Mouse (Mus musculus) embryonic facial prominence, embryonic 13.5 days (tissue): ENCODE data around the gene Gm3402. TPM values are rescaled to one million over a fixed set of nuclear protein-coding genes. Genes with fewer than 3 reads are reported as not detected.
"Not testable (repeated sequence)": the region's sequence is repeated elsewhere in the genome, so short reads cannot be mapped to it uniquely, and the experiment has no call there.

Experiments
- ATAC-seq: fragments of 200-750 bp; cut with Nextera tagmentation; 2 replicates; pipeline ENCODE4 v1.8.0; 2017; ENCODE audit warnings: low read depth; ENCODE audit not compliant: insufficient number of reproducible peaks, insufficient read depth, low FRiP score, low TSS enrichment
- H3K27ac ChIP-seq: fragments of 300-500 bp; sonication (generic); 2 replicates; pipeline ENCODE4 v1.5.1; 2015; ENCODE audit warnings: moderate library complexity, mild to moderate bottlenecking, inconsistent platforms
- H3K27me3 ChIP-seq: fragments of 300-500 bp; sonication (generic); 2 replicates; pipeline ENCODE4 v1.6.1; 2015; ENCODE audit warnings: mild to moderate bottlenecking, inconsistent platforms
- H3K36me3 ChIP-seq: fragments of 300-500 bp; sonication (generic); 2 replicates; pipeline ENCODE4 v1.6.1; 2015; ENCODE audit warnings: mild to moderate bottlenecking, inconsistent platforms
- H3K4me1 ChIP-seq: fragments of 300-500 bp; sonication (generic); 2 replicates; pipeline ENCODE4 v1.6.1; 2015; ENCODE audit warnings: inconsistent platforms
- H3K4me2 ChIP-seq: fragments of 300-500 bp; sonication (generic); 2 replicates; pipeline ENCODE4 v1.6.1; 2015; ENCODE audit warnings: moderate library complexity, mild to moderate bottlenecking, inconsistent platforms
- H3K4me3 ChIP-seq: fragments of 300-500 bp; sonication (generic); 2 replicates; pipeline ENCODE4 v1.5.1; 2015; ENCODE audit warnings: mild to moderate bottlenecking, inconsistent platforms
- H3K9ac ChIP-seq: fragments of 300-500 bp; sonication (generic); 2 replicates; pipeline ENCODE4 v1.6.1; 2015; ENCODE audit warnings: mild to moderate bottlenecking, inconsistent platforms
- H3K9me3 ChIP-seq: fragments of 300-500 bp; sonication (generic); 2 replicates; pipeline ENCODE4 v1.6.1; 2016; ENCODE audit warnings: inconsistent platforms
- WGBS: fragments of 180-500 bp; shearing (Covaris S2); methylation state at CpG from one replicate; pipeline ENCODE4 v1.1.7; 2015; ENCODE audit warnings: mixed read lengths; 5-methylcytosine and 5-hydroxymethylcytosine counted together
- polyA plus RNA-seq: library from polyadenylated mRNA; unstranded; fragments of >200 nt; fragmentation: Nextera tagmentation; extraction: Ambion mirVana; gene quantifications from 2 replicates; pipeline ENCODE4 v1.2.1, GENCODE M21; 2015

The Gm3402 gene
- polyA plus RNA-seq, 1 experiment from 2014 or later, result not detected

DNA sequence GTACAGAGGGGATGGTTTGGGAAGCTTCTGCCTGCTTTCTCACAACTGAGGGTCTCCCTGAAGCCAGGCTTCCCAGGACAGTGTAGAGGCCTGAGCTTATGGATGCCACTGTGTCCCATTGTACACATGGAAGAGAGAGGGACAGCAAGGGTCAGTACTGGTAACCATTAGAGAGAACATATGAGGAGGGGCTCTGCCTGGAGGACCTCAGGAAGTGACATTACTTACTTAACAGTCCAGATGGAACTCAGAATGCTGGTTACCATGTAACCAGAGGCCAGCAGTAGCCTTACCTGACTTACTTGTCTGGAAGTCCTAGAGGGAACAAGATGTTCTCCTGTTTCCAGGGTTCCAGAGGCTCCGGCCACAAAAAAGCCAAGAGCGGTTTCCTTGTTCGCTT, 23.4 kb downstream of the Gm3402 start, which contains the start of gene Gm3409:
Gene Gm3409 (plus strand): TSS at position 301 of the 400 bp plus-strand sequence.
- not testable (repeated sequence) for H3K27me3 ChIP-seq, H3K4me3 ChIP-seq, ATAC-seq, H3K27ac ChIP-seq, H3K36me3 ChIP-seq, H3K4me1 ChIP-seq, H3K9me3 ChIP-seq, H3K4me2 ChIP-seq, H3K9ac ChIP-seq
- WGBS, result 100% methylated on average over 3 of the region's 3 CpGs

DNA sequence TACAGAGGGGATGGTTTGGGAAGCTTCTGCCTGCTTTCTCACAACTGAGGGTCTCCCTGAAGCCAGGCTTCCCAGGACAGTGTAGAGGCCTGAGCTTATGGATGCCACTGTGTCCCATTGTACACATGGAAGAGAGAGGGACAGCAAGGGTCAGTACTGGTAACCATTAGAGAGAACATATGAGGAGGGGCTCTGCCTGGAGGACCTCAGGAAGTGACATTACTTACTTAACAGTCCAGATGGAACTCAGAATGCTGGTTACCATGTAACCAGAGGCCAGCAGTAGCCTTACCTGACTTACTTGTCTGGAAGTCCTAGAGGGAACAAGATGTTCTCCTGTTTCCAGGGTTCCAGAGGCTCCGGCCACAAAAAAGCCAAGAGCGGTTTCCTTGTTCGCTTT, 41.9 kb downstream of the Gm3402 start, which contains the start of gene Gm3415:
Gene Gm3415 (plus strand): TSS at position 301 of the 400 bp plus-strand sequence.
- not testable (repeated sequence) for H3K36me3 ChIP-seq, H3K9ac ChIP-seq, H3K27me3 ChIP-seq, H3K4me3 ChIP-seq, H3K9me3 ChIP-seq, H3K27ac ChIP-seq, H3K4me1 ChIP-seq, ATAC-seq, H3K4me2 ChIP-seq
- WGBS, result no CpG with 5 or more reads among the region's 3 CpGs

DNA sequence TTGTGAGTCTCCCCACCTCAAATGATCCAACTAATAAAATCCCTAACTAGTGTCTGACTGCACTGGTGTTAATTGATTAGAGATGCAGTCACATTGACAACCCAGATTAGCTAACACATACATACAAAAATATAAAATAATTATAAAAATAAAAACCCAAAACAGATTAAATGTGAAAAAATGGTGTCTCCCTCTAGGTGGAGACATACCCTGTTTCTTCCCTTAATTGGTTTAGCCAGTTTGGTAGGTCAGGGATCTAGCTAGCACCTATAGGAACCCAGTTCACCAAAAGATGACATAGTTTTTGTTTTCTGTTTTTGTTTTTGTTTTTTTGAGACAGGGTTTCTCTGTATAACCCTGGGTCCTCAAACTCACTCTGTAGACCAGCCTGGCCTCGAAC, 50.3 kb downstream of the Gm3402 start:
- H3K4me1 ChIP-seq, result no peaks in the 10 kb centered on the region
- H3K4me2 ChIP-seq, result no peak overlapping the region
- ATAC-seq, result no peak
- no peak overlapping the region for H3K27ac ChIP-seq
- 88% methylated on average over 1 of the region's 1 CpGs for WGBS
- H3K4me3 ChIP-seq, result no peak overlapping the region
- no peaks in the 10 kb centered on the region for H3K27me3 ChIP-seq
- no peaks in the 10 kb centered on the region for H3K36me3 ChIP-seq
- H3K9me3 ChIP-seq, result 0 out of 2 replicates have a peak, but pooled peaks cover 2% of the 10 kb centered on the region
- H3K9ac ChIP-seq, result no peak overlapping the region

Other genes with a start within 250 kb of the Gm3402 start
- gene Wasf3, start 129.1 kb upstream of the Gm3402 start, polyA plus RNA-seq, result 4.8 and 4.9 TPM in 2 replicates
- gene Gm6408, start 32.2 kb upstream of the Gm3402 start, polyA plus RNA-seq, result not detected in 2 replicates
- not detected in 2 replicates for gene Gm6370, start 22.8 kb upstream of the Gm3402 start, polyA plus RNA-seq
- not detected in 2 replicates for gene 4930449I24Rik, start 11.7 kb upstream of the Gm3402 start, polyA plus RNA-seq
- not detected in 2 replicates for gene Gm3404, start 11.7 kb downstream of the Gm3402 start, polyA plus RNA-seq
- gene Gm3409, start 23.5 kb downstream of the Gm3402 start, polyA plus RNA-seq, result not detected in 2 replicates
- not detected in 2 replicates for gene Gm3415, start 42.0 kb downstream of the Gm3402 start, polyA plus RNA-seq
- 0.10 and 0.78 TPM in 2 replicates for gene Gpr12, start 71.1 kb downstream of the Gm3402 start, polyA plus RNA-seq